Mouse (Mus musculus) effector memory CD4-positive, alpha-beta T cell, adult 5 months (primary cell): ENCODE results near the gene Zfp287. TPM values are rescaled to one million over a fixed set of nuclear protein-coding genes. Genes with fewer than 3 reads are reported as not detected.

ENCODE experiments used
- polyA plus RNA-seq: library from polyadenylated mRNA; unstranded; fragments of 100-300 nt; shearing (Covaris generic); gene quantifications from one replicate; pipeline ENCODE4 v1.2.1, GENCODE M21; 2017

The Zfp287 gene
- polyA plus RNA-seq: 18.3 TPM

GRCm38 (mm10) chr11:62731311-62732021, at the start of gene Zfp287:
Gene Zfp287 (minus strand): TSS chr11:62731905.

GRCm38 (mm10) chr11:62752780-62753179, 21.1 kb upstream of the Zfp287 start, which contains the start of gene Gm10428:
Gene Gm10428 (plus strand): TSS chr11:62753100.

Other genes with a start within 250 kb of the Zfp287 start
- 11.8 TPM for gene Cenpv, start 192.6 kb downstream of the Zfp287 start, polyA plus RNA-seq
- gene Ubb, start 180.7 kb downstream of the Zfp287 start, polyA plus RNA-seq: 3,666 TPM
- 59.1 TPM for gene Trpv2, start 157.4 kb downstream of the Zfp287 start, polyA plus RNA-seq
- 1.0 TPM for gene Lrrc75a, start 83.4 kb downstream of the Zfp287 start, polyA plus RNA-seq
- 10.5 TPM for gene Mmgt2, start 83.2 kb downstream of the Zfp287 start, polyA plus RNA-seq
- gene Gm10428, start 21.2 kb upstream of the Zfp287 start, polyA plus RNA-seq: not detected
- 0.29 TPM for gene Zfp286, start 57.6 kb upstream of the Zfp287 start, polyA plus RNA-seq
- gene Trim16, start 88.3 kb upstream of the Zfp287 start, polyA plus RNA-seq: 2.0 TPM
- 0.39 TPM for gene Fbxw10, start 115.2 kb upstream of the Zfp287 start, polyA plus RNA-seq
- gene Tvp23b, start 147.6 kb upstream of the Zfp287 start, polyA plus RNA-seq: 34.4 TPM
- gene Cdrt4, start 219.3 kb upstream of the Zfp287 start, polyA plus RNA-seq: not detected